Mouse (Mus musculus) kidney, adult 9 months (tissue): ENCODE results near the gene Mrpl22.
A peak's percentile ranks its signal among the peaks of the same experiment; 100 is the strongest.
"Not testable (repeated sequence)": the region's sequence is repeated elsewhere in the genome, so short reads cannot be mapped to it uniquely, and the experiment has no call there.

Experiments
- DNase-seq: peaks from one replicate; pipeline ENCODE4 v3.0.0; 2022

Gene Mrpl22

DNA sequence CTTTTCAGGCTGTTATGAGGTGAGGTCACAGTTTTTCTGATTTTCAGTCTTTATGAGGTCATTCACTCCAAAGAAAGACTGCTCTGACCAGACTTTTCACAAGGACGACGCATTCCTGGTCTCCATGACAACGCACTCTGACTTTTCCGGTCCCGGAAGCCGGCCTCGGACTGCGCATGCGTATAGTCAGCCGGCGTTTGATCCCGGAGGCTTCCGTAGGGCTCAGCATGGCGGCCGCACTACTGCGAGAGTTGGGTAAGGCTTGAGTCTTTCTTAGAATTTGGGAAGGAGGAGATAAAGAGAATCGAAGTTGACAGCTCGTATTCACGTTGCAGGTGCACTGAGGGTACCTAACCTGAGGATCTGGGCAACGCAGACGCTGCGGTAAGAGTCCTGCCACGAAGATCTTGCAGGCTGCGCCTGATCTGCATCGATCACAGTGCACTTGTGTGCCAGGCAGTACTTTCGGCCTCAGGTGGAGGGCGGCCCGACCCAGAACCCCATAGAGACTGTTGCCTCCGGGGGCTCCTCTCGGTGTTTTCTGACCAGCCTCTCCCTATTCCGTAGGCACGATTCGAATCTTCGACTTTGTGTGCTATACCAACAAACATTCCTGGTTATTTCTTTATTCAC is at the start of gene Mrpl22:
Mrpl22 (plus strand) TSS at position 203 of the 633 bp plus-strand sequence.
- peak; percentile 98 for DNase-seq

DNA sequence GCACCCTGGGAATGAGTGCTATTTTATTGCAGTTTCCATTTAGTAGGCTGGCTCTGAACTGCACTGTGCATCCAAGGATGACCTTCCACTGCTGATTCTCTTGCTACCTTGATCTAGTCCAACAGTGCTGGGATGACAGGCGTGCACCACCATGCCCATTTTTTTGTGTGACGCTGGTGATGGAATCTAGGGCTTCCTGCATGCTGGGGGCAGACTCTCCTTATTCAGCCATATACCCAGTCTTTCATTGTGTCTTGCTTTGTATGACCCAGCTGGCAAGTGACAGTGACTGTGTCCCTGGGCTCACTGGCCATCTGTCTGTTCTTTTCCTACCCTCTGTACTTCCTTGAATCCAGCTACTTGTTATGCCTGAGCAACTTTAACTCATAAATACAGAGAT is 47.8 kb upstream of the Mrpl22 start:
- no peak for DNase-seq

DNA sequence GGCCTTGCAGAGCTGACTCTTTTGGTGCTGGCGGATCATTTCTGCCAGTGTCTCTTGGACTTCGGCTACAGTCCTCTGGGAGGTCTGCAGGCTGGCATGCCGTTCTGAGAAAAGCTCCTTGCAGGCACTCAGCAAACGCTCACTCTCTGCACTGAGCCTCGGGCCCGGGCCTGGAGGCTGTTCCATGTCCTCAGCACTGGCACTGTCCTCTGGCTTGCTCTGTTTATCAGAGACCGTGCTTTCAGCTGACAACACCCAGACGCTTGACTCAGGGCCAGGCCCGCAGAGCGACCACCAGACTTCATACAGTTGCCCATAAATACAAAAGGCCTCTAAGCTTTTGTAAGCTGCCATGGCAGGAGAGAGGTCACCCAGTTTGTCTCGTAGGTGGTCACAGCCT is 46.4 kb upstream of the Mrpl22 start:
- no peak for DNase-seq

DNA sequence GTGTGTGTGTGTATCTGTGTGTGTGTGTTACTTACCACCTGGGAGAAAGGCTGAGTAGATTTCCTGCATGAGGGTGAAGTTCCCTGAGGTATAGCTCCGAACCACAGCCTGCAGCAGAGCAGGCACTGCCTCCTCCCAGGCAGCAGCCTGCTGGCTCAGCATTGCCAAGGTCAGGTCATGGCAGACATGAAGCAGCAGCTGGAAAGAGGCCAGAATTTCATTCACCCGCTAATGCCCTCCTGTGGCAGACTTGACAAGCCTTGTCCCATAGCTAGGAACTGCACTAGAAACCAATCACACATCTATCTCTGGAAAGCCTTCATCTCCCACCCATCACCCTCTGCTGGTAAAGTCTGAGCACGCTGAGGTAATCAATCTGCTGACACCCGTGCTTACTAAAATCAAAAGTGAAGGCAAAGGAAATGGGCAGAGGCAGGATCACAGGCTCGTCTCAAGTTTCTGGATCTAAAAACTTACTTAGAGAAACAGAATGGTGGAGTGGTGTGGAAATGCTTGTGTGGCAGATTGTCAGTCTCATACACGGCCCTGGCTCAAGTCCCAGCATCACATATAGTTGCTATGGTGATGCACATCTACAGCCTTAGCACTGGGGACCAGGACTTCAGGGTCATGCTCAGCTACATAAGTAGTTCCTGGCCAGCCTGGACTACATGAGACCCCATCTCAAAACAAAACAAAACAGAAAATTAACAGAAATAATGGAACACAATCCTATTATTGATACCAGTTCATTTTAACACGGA is 44.9 kb upstream of the Mrpl22 start:
- DNase-seq = peak; percentile 91

DNA sequence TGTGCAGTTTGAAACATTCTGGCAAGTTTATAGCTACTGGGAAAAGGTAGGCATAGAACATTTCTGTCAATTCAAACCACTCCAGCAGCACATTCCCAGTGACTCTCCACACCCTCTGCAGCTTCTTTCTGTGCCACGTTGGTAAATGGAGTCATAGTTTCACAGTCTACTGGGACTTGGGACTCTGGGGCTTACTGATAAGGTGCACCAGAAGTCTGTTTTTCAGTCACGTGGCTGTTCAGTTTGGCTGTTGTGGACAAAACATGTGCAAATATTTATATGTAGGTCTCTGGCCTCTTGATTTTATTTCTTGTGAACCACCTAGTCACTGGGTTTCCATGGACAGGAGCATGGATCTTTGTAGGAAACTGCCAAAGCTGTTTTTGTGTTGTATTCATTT is 43.9 kb upstream of the Mrpl22 start:
- DNase-seq = no peak

DNA sequence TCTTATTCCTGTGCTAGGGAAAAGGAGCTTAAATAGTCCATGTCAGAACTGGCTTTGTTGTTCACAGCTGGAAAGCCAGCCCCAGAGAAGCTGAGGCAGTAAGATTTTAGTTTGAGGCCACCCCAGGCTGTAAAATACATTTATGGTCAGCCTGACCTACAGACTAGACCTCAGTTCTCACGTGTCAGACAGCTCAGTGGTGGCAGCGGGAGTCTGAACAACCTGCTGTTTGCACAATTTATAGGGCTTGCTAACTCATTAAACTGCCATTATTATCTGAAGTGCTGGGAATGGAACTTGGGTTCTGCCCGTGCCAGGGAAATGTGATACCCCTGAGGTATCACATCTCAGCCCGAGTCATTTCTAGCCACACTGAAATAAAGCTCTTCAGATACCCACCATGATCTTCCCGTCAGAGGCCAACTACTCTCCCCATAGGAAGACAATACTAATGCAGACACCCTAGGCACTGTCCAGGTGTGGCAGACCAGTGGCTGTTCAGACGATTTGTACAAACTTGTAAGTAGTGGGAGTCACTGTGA is 42.1 kb upstream of the Mrpl22 start:
- DNase-seq = no peak

DNA sequence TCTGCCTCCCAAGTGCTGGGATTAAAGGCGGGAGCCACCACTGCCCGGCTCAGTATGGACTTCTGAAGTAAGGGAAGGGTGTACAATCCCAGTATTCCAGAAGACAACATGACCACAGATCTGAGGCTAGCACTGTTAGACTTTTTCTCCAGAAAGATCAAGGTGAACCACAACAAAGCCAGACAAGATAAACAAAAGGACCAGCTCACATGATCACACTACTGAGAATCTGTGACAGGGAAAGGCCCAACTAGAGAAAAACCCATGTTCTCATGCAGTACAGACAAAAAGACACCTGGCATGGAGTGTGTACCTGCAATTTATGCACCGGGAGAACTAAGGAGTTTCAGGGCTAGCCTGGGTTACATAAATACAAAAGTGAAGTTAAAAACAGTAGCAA is 39.4 kb upstream of the Mrpl22 start:
- DNase-seq = no peak

DNA sequence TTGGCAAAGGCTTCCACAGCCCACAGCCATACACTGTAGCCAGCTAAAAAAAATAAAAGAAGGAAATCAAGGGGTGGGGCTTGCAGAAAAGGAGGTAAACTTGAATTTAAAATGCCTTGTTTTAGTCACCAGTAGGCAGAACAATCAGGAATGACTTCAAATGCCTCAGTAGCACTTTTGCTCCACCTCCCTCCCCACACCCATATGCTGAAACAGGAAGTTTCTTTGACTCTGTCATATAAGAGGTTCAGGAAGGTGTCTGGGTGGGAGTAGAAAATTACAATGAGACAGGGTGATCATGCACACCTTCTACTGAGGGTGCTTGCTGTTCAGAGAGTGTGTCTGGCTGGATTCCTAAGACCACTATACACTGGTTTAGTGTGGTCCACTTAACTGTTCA is 36.6 kb upstream of the Mrpl22 start:
- no peak for DNase-seq

DNA sequence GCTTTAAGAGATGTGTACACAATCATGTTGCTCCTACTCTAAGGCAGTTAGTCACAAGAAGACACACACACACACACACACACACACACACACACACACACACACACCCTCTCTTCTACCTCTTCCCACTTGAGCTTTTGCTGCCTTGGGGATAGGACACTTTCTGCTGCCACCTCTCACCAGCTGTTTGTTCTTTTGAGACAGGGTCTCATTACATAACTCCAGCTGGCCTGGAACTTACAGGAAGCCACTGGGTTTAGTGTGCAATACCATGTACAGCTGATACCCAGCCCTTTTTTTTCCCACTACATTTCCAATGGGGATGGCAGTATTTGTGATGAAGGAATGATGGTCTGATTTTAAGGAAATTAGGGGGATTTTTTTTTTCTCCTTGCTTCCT is 36.2 kb upstream of the Mrpl22 start:
- no peak for DNase-seq

DNA sequence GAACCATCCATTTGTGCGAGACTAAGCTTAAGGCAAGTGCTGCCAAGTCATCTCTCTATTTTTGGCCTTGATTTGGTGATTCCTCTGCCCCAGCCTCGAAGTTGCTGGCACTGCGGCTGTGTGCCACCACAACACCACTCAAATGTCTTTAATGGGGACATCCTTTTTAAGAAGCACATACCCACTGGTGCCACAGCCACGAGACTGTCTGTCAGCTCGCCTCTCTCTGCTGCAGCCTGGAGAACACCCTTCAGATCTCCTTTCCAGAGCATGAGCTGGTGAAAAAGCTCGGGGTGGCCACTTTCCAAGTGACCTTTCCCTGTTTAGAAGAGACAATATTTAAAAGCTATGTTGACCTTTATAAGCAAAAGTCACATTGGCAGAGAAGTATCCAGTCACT is 34.8 kb upstream of the Mrpl22 start:
- DNase-seq = no peak

DNA sequence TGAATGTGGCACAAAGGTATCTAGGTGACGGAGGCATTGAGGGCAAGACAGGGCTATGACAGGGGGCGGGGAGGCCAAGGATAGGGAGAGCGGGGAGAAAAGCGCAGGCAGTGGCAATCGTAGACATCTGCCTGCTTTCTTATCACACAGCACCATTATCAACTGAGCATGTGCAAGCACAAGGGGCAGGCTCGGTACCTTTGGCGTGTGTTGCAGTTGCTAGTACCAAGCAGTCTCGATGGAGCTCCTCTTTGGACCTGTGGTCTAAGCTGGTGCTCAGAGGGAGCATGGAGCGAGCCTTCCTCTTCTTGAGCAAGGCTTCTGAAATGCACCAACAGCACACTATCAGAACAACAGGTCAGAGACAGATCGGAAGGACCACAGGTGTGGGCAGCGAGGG is 32.6 kb upstream of the Mrpl22 start:
- no peak for DNase-seq

DNA sequence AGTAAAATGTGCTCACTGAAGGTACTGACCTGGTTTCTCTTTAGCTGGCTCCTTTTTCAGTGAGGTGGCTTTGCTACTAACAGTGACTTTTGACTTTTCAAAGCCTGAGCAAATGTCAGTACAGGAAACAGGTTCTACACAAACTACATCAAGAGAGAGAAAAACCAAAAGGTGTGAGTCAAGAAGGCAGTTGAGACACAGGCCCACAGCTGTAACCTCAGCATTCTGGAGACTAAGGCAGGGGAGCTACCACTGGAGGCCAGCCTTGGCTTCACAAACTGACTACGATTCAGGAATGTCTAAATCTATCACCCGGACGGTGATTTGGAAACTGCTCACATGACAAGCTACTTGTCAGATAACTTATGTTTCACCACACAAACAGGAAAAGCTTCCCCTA is 32.0 kb upstream of the Mrpl22 start:
- DNase-seq = no peak

DNA sequence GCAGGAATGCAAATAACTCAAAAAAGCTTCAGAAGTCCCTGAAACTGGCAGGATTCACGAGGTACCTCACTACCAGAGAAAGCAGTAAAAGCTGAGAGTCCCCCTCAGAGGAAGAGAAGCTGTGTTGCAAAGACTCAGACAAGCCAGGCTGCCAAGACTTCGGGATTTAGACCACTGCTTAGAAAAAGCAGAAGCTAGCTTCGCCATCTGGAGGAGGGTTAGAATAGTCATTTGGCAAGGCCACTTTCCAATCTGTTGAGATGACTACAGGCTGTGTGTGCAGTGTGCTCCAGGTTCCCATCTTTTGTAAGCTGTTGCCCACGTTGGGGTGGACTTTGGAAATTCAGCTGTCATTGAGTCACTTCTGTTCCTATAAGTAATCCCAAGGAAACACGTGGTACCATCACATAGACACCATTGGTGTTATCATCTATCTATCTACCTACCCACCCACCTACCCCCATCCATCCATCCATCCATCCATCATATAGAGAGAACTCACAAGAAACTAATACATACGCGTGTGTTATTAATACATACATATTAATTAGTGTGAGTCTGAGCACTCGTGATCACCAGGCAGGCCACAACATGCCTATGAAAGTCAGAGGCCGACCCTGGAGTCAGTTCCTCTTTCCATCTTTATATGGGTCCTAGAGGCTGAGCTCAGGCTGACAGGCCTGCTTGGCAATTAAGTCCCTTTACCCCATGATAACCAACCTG is 27.6 kb upstream of the Mrpl22 start:
- no peak for DNase-seq

DNA sequence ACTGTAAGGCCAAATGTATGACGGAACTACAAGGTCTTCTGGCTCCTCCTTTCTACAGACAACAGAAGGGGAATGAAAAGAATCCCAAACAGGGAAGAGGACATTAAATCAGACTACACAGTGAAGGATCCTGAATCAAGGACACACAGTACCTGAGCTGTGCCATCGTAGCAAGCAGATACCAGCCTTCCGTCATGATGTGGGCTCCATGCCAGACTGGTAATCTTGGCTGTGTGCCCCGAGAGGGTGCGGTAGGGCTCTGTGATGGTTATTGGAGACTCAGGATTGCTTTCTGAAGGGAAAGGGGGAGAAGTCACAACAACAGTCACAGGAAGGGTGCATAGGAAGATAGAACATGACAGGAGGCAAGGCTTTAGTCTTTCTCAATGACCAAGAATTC is 25.2 kb upstream of the Mrpl22 start:
- no peak for DNase-seq

DNA sequence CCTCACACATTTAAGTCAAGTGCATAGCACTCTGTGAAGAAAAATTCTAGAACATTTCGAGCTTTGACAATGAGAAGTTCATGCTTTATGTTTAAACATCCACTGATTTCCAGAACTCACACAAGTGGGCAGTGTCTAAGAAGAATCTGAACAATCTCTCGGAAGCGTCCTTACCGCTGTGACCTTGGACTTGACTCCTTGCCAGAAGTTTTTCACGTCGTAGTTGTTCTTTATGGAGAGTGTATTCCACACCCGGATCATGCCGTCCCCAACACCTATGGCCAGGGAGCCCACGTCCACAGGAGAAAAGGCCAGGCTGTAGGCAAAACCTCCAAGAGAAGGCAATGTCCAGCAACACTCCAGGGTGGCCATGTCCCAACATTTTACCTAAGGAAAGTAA is 16.0 kb upstream of the Mrpl22 start:
- no peak for DNase-seq

DNA sequence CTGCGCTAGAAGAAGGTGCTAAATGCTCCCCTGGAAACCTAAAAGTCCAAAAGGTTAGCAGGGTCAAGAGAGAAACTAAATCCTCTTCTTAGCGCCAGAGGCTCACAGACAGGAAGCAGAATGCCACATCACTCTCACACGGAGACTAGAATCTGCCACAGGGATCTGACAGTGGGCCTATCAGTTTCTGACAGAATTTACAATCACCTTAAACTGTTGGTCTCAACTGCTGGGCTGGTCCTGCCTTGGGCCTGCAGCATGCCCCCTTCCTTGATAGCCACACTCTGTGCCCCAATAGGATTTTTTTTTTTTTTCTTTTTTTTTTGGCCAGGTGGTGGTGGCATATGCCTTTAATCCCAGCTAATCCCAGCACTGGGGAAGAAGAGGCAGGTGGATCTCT is 14.6 kb upstream of the Mrpl22 start:
- no peak for DNase-seq

DNA sequence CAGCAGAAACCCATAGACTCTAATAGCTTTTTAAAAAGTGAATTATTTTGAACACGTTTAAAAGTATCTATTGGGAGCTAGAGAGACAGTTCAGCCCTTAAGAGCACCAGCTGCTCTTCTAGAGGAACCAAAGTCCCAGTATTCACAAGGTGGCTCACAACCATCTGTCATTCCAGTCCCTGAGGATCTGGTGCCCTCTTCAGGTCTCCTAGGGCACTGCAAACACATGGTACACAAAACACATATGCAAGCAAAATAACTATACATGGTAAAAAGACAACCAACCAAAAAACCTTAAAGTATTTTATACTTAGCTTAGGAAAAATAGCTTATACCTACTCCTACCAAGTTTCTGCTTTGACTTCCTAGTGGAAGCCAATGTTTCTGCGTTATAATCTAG is 6.4 kb upstream of the Mrpl22 start:
- no peak for DNase-seq

DNA sequence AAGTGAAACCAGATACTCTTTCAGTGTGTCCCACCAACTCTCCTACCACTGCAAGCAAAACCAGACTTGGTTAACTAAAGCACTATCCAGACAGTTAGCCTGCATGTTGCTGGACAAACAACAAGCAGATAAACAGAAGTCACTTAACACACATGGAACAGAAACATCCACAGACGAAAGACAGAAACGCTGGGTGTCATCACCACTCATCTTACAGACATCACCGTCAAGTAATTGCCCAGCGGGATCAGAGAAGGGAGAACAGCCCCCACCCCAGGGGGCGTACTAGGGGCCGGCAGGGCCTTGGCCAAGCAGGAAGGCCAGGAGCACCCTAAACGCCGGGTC is 3.7 kb upstream of the Mrpl22 start:
- no peak for DNase-seq

DNA sequence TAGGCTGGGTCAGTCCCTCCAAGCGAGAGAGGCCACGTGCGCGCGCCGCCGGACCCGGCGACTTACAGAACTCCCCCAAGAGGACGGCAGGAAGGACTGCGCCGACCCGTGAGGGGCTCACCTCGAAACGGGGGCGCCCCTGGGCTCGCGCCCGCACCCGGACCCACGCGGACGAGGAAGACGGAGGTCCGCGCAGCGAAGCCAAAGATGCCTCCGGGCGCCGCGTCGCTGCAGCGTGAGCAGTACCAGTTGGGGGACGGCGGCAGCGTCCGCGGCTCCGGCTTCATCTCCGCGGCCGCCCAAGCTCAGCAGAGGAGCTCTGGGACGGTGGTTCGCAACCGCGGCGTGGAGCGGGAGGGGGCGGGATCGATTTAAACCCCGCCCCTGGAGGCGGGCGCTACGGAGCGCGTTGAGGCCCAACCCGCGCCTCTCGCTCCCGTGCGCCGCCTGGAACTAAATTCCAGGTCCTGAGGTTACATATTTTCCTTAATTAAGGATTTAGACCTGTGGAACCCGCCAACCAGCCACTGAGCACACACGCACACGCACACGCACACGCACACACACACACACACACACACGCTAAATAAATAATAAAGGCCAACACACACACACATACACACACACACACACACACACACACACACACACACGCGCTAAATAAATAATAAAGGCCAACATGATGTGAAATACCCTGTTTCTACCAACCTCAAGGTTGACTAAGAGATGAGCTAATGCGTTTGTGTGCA is 3.1 kb upstream of the Mrpl22 start, which contains the start of gene Gemin5:
Gemin5 (minus strand) TSS at position 373 of the 749 bp plus-strand sequence.
- peak; percentile 85 for DNase-seq

DNA sequence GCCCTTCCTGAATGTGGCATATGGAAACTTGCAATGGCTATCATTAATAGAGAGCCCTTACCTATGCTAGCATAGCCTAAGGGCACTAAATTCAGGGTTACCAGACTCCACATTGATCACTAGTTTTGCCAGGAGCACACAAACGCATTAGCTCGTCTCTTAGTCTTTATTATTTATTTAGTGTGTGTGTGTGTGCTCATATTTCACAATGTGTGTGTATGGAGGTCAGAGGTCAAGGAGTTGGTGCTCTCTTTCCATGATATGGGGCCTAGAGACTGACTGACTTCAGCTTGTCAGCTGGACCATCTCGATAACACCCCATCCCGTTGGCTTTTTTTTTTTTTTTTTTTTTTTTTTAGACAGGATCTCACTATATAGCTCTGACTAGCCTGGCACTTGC is 1.8 kb upstream of the Mrpl22 start:
- DNase-seq = no peak

DNA sequence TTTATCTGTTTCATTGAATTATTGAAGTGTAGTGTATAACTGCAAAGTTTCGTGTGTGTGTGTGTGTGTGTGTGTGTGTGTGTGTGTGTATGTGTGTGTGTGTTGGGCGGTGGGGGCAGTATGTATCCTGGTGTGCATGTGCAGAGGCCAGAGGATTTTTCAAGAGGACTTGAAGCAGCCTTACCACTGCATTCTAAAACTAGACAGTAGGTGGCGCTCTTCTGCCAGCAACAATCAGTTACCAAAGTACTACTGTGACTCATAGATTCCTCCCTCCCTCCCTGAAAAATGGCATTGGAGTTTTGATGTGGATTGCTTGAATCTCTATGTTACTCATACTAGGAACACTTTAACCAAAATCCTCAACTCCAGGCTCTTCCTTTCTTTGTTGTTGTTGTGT is 8.1 kb downstream of the Mrpl22 start:
- DNase-seq = peak; percentile 92

DNA sequence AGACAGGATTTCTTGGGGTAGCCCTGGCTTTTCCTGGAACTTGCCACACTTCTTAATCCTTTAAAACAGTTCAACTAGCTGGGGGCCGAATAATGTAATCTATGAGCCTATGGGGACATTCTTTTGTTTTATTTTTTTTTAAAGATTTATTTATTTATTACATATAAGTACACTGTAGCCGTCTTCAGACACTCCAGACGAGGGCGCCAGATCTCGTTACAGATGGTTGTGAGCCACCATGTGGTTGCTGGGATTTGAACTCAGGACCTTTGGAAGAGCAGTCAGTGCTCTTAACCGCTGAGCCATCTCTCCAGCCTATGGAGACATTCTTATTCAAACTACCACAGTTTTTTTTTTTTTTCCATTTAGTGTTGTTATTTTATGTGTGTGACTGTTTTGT is 8.5 kb downstream of the Mrpl22 start:
- not testable (repeated sequence) for DNase-seq

DNA sequence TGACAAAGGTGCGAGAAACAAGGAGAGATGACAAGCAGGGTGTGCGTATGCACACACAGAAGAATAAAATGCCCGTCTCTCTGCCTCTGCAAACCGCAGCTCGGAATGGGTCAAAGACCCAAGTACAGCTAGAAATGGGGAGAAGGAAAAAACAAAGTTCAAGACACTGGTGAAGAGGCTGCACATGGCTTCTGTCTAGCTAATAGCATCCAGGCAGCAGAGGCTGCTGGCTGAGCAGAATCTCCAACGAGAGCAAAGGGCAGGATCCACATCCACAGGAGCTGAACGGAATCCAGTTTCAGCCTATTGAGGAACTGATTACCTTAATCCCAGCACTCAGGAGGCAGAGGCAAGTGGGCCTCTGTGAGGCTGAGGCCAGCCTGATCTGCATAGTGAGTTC is 9.3 kb downstream of the Mrpl22 start:
- DNase-seq = peak; percentile 67
